Mouse (Mus musculus): ENCODE results near the gene Mgarp.
"Not testable (repeated sequence)": the region's sequence is repeated elsewhere in the genome, so short reads cannot be mapped to it uniquely, and the experiment has no call there.

Mgarp gene

DNA sequence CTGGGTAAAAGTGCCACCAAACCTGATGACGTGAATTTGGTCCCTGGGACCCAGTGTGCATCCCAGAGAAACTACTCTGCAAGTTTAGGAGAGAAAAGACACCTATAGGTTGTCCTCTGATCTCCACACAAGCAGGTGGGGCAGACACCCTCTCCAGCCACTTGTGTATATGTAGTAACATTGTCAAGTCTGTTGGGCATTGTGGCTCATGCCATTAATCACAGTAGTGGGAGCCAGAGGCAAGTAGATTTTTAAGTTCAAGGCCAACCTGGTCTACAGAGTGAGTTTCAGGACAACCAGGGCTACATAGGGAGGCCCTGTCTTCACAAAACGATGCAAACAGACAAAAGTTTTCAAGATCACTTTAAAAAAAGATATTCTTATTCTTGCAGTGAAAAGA lies 24.7 kb downstream of the Mgarp start:
- intact Hi-C loops (cut with DNase I), result no loop called here

GRCm38 (mm10) chr3:51368011-51368410 lies 28.5 kb downstream of the Mgarp start:
- intact Hi-C loops (cut with DNase I), result loop anchor here (5.0 kb wide), 1 partner anchor 136 kb away; no protein-coding TSS in a partner anchor

DNA sequence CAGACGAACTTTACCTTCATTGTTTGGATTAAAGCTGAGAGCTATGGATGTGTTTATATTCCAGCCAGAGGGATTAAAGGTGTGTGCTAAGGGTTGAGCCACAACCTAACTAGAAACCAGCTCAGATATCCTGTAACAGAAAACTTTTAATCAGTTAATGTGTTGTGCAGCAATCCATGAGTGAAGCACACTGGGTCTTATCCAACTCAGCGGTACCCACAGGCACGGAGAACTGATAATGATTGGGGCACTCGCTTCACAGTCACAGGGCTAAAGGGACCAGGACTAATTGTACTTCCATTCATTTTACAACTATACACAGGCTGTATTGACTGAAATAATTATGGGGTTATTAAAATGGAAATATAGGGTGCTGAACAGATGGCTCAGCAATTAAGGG lies 29.6 kb downstream of the Mgarp start:
- intact Hi-C loops (cut with DNase I), result loop anchor here (5.0 kb wide), 1 partner anchor 135 kb away; no protein-coding TSS in a partner anchor

- intact Hi-C loops (cut with DNase I), result loop anchor here (5.0 kb wide), 1 partner anchor 133 kb away; no protein-coding TSS in a partner anchor
These were observed 31.0 kb downstream of the Mgarp start for GRCm38 (mm10) chr3:51365517-51365882.

- intact Hi-C loops (cut with DNase I), result loop anchor here (5.0 kb wide), 1 partner anchor 133 kb away; no protein-coding TSS in a partner anchor
These were observed 31.6 kb downstream of the Mgarp start for GRCm38 (mm10) chr3:51364703-51365516.

- intact Hi-C loops (cut with DNase I), result no loop called here
These were observed 35.5 kb downstream of the Mgarp start for GRCm38 (mm10) chr3:51361066-51361465.

DNA sequence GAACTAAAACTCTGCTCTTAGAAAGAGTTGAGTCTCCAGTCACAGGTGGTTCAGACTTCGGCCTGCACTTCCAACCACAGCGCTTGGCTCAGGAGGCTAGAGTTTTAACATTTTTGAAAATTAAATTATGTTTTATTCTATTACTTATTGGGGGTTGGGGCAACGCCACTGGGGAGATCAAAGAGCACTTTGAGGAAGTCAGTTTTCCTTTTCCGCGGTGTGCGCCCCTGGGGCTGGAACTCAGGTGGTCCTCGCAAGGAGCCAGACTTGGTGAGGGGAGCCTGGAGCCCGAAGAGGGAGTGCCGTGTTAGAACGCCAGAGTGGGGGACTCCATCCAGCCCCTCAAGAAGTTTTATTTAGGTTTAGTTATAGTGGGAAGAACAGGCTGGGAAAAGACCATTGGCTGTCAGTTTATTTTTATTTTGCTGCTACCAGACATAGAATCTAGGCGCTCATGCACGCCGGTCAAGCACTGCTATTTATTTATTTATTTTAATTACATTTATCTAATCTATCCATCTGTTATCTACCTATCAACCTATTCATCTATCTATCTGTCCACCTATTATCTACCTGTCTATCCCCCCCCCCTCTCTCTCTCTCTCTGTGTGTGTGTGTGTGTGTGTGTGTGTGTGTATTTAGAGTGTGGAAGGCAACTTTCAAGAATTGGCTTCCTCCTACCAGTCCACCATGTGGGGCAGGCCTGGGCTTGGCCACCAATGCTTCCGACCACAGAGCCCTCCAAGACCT lies 36.8 kb downstream of the Mgarp start:
- intact Hi-C loops (cut with DNase I), result no loop called here

DNA sequence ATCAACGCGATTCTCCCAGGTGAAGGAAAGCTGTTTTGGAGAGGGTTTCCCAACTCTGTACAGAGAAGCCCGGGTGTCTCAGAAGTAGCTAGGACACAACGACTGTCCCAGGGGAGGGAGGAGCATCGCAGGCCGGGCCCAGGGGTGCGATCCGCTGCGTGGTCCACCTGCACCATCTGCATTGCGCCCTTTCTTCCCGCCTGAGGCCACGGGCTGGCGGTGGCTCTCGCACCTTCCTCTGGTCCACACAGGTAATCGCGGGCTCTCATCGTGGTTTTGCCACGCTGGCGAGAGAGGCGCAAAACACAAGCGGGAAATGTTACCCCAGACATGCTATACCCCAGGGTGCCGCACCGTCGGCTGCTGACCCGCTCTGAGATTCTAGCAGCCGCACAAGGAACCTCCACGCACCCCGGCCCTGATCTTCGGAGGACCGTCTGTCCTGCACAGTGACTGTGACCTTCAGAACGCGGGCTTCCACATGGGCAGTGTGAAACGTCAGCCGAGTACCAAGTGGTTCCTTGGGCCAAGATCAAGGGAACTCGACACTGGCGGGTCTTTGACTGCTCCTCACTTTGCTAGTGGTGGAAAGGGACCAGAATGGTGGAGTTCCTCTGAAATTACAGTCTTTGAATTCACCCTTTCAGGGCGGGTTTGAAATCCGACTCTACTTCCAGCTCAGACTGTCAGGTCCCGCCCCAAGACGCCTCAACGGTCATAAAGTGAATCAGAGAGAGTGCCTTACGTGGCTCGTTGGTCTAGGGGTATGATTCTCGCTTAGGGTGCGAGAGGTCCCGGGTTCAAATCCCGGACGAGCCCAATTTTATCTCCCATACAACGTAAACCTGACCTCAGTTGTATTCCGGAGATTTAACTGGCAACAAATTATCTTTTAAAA lies 37.6 kb downstream of the Mgarp start:
- intact Hi-C loops (cut with DNase I), result no loop called here

DNA sequence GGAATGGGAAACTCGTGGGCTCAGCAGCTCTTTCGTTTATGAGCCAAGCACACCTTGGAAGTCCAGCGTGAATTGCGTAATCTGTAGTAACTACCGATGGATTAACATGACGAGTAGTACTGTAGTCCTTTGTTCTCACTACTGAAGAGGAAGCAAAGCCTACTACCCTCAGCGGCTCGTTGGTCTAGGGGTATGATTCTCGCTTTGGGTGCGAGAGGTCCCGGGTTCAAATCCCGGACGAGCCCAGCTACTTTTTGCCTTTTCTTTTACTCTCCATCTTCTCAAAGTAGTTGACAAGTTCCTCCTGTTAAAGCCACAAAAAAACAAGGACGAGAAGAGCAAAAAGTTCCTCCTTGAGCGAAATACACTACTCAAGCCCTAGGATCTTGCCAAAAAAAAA lies 38.4 kb downstream of the Mgarp start:
- intact Hi-C loops (cut with DNase I), result no loop called here

DNA sequence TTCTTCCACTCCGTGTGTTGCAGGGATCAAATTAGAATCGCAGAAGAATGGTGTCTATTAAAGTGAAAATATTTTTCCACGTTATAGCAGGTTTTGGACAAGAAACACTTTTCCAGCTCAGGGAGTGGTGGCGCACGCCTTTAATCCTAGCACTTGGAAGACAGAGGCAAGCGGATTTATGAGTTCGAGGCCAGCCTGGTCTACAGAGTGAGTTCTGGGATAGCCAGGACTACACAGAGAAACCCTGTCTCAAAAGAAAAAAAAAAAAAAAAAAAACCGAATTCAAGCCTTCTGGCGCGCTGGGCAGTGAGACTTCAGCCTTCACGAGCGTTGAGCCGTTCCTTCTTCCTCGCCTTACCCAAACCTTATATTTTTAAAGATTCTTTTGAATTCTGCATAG lies 38.9 kb downstream of the Mgarp start:
- intact Hi-C loops (cut with DNase I), result no loop called here

DNA sequence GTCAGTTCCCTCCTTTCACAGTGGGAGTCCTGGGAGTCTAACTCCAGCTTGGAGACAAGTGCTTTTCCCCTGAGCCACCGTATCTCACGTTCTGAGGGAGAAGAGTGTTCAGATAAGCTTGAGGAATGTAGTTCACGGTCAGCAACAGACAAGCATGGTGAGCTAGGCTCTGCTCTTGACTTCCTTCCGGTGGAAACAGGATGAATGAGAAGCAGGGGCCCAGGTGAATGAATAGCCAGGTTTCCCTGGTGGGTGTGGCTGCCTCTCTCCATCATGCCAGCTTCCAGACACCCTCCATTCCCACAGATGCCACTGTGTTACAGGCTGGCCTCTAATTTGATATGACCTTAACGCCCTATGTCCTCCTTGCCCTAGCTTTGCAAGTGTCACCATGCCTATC lies 39.5 kb downstream of the Mgarp start:
- intact Hi-C loops (cut with DNase I), result no loop called here

DNA sequence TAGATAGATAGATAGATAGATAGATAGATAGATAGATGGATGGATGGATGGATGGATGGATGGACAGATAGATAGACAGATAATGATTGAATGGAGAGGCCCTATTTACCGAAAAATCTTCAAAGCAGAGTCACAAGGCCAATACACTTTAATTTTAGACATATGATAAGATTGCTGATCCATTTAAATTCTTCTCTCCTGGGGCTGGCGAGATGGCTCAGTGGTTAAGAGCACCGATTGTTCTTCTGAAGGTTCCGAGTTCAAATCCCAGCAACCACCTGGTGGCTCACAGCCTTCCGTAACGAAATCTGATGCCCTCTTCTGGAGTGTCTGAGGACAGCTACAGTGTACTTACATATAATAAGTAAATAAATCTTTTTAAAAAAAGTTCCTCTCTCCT lies 41.6 kb downstream of the Mgarp start:
- intact Hi-C loops (cut with DNase I), result loop anchor here (5.0 kb wide), 1 partner anchor 123 kb away; no protein-coding TSS in a partner anchor

DNA sequence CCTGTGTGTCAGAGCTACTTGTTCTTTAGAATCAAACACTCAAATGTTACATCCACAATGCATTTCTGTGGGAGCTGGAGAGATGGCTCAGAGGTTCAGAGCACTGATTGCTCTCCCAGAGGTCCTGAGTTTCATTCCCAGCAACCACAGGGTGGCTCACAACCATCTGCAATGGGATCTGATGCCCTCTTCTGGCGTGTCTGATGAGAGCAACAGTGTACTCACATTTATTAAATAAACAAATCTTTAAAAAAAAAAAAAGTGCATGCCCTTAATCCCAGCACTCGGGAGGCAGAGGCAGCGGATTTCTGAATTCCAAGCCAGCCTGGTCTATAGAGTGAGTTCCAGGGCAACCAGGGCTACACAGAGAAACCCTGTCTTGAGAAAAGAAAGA lies 42.5 kb downstream of the Mgarp start:
- intact Hi-C loops (cut with DNase I), result loop anchor here (5.0 kb wide), 1 partner anchor 122 kb away; no protein-coding TSS in a partner anchor

- intact Hi-C loops (cut with DNase I), result loop anchor here (2.0 to 5.0 kb wide), 2 partner anchors 65 to 121 kb away; no protein-coding TSS in a partner anchor
These were observed 43.1 kb downstream of the Mgarp start for GRCm38 (mm10) chr3:51353325-51354033.

- intact Hi-C loops (cut with DNase I), result loop anchor here (5.0 kb wide), 1 partner anchor 119 kb away; no protein-coding TSS in a partner anchor
These were observed 45.7 kb downstream of the Mgarp start for GRCm38 (mm10) chr3:51350806-51351205.

DNA sequence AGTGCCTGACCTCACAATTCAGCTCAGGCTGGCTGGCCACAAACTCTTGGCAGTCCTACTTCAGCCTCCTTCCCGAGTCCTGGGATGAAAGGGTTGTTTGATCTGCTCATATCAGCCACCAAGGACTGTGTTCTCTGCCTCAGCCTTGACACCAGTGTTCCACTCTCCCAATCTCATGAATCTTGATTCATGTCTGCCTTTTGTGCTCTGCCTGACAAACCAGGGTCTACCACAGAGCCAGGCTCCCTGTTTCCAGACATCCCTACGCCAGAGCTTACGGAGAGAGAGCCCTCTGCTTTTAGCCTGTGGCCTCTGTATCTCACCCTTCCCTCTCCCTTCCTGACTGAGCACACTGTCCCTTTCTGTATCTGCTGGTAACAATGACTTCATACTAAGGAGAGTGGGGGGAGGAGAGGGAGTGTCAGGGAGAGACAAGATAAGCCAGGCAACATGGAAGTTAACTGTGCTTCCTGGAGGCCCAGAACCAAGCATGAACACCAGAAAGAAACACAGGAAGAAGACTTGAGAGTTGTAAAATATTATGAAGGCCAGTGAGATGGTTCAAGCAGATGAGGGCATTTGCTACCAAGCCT lies 47.8 kb downstream of the Mgarp start:
- intact Hi-C loops (cut with DNase I), result no loop called here

GRCm38 (mm10) chr3:51345017-51345416 lies 51.5 kb downstream of the Mgarp start:
- intact Hi-C loops (cut with DNase I), result not testable (repeated sequence)

GRCm38 (mm10) chr3:51344182-51344581 lies 52.4 kb downstream of the Mgarp start:
- intact Hi-C loops (cut with DNase I), result not testable (repeated sequence)

DNA sequence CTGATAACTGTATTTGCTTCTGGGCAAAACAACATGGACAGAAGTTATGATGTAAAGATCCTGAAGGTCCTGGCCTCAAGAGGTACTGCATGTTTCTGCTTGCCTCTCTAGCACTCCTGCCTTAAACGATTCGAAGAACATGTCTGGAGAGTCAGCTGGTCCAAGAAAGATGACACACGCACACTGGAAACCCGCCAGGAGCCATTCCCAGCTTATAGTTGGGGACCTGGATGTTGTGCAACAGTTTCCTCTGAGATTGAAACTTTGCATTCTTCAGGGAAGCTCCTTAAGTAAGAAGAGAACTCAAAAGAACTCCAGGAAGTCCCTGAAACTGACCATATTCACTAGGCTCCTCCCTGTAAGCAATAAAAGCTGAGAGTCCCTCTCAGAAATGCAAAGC lies 53.3 kb downstream of the Mgarp start:
- intact Hi-C loops (cut with DNase I), result no loop called here

- intact Hi-C loops (cut with DNase I), result no loop called here
These were observed 54.4 kb downstream of the Mgarp start for GRCm38 (mm10) chr3:51342152-51342551.

Measured in adrenal gland (tissue).